In genomic region chr15:12135368-12135767, GRCm38 (mm10) we compare ENCODE assay signal across 12 mouse cellular contexts. TPM values are rescaled to one million over a fixed set of nuclear protein-coding genes. Genes with fewer than 3 reads are reported as not detected.
DNase-seq lines count a peak whose midpoint lies in the region; ATAC-seq and TF ChIP-seq lines count a peak whose summit lies in the region.
"Had no signal": no experiment of that assay in that cellular context is flagged by ENCODE, and none has a peak within 500 bp of the region (broad histone marks: within the 10 kb centered on the region; RNA-seq: fewer than 3 reads in every experiment).

No protein-coding gene starts in this region.

- no peak overlapping the region for H3K9ac ChIP-seq in intestine, postnatal 0 days (ENCODE audit: low read depth, low read length)
- H3K9ac ChIP-seq in midbrain, embryonic 14.5 days (replicated peaks; ENCODE audit: low read length) = no peak overlapping the region
- H3K9ac ChIP-seq: kidney, embryonic 15.5 days; limb, embryonic 15.5 days; midbrain, embryonic 13.5 days had no signal

- ATAC-seq in intestine, postnatal 0 days = peak; percentile 57; the same call in 1 of the 2 replicates
- ATAC-seq in midbrain, embryonic 14.5 days (ENCODE audit: low FRiP score, low TSS enrichment) = no peak
- ATAC-seq: midbrain, embryonic 13.5 days had no signal

- no peak overlapping the region for H3K27ac ChIP-seq in intestine, postnatal 0 days (ENCODE audit: low read depth, low read length)
- no peak overlapping the region for H3K27ac ChIP-seq in midbrain, embryonic 14.5 days (replicated peaks; ENCODE audit: low read depth, low read length)
- H3K27ac ChIP-seq: forebrain, embryonic 10.5 days; kidney, embryonic 15.5 days; limb, embryonic 15.5 days; midbrain, embryonic 13.5 days had no signal

- H3K27me3 ChIP-seq in intestine, postnatal 0 days (replicated peaks; ENCODE audit: control insufficient read depth, insufficient read depth, low read length) = no peaks in the 10 kb centered on the region
- H3K27me3 ChIP-seq in midbrain, embryonic 14.5 days (ENCODE audit: control insufficient read depth, insufficient read depth, low read length) = no peaks in the 10 kb centered on the region
- H3K27me3 ChIP-seq: kidney, embryonic 15.5 days; limb, embryonic 15.5 days; midbrain, embryonic 13.5 days had no signal

- no peaks in the 10 kb centered on the region for H3K4me1 ChIP-seq in intestine, postnatal 0 days (replicated peaks; ENCODE audit: control insufficient read depth, insufficient read depth, low read length)
- no peaks in the 10 kb centered on the region for H3K4me1 ChIP-seq in midbrain, embryonic 14.5 days (ENCODE audit: control insufficient read depth, insufficient read depth, low read length)
- H3K4me1 ChIP-seq: forebrain, embryonic 10.5 days had no signal

- DNase-seq in cerebellum, adult 11-12 months = peak; percentile 40
- DNase-seq in cerebellum, adult 11 months = no peak
- DNase-seq in heart, adult 8-10 months (ENCODE audit: low spot score) = peak; percentile 36
- no peak for DNase-seq in heart, postnatal 4 days
- DNase-seq in cerebellum, postnatal 10 days = peak; percentile 7 to 26
- DNase-seq in midbrain, embryonic 14.5 days = no peak
- no peak for DNase-seq in urinary bladder, adult 18-20 months (ENCODE audit: low spot score in 2 of 2)

- H3K9me3 ChIP-seq in intestine, postnatal 0 days (ENCODE audit: control insufficient read depth) = no peaks in the 10 kb centered on the region
- no peaks in the 10 kb centered on the region for H3K9me3 ChIP-seq in midbrain, embryonic 14.5 days (ENCODE audit: control insufficient read depth, low read length)
- H3K9me3 ChIP-seq: forebrain, embryonic 10.5 days; kidney, embryonic 15.5 days; limb, embryonic 15.5 days; midbrain, embryonic 13.5 days had no signal

- H3K4me2 ChIP-seq in intestine, postnatal 0 days (replicated peaks; ENCODE audit: low read depth) = no peak overlapping the region
- no peak overlapping the region for H3K4me2 ChIP-seq in midbrain, embryonic 14.5 days (ENCODE audit: low read length)
- H3K4me2 ChIP-seq: kidney, embryonic 15.5 days; limb, embryonic 15.5 days; midbrain, embryonic 13.5 days had no signal

- TF ChIP-seq CTCF in intestine, postnatal 0 days (IDR thresholded peaks at IDR 0.05; ENCODE audit: low read depth) = no peak

- WGBS in intestine, postnatal 0 days = 26% methylated on average over 3 of the region's 3 CpGs
- 71% methylated on average over 3 of the region's 3 CpGs for WGBS in midbrain, embryonic 14.5 days

- H3K36me3 ChIP-seq in intestine, postnatal 0 days (ENCODE audit: control insufficient read depth, insufficient read depth) = peaks cover 14% of the 10 kb centered on the region
- H3K36me3 ChIP-seq in midbrain, embryonic 14.5 days (ENCODE audit: control insufficient read depth, insufficient read depth, low read length) = peaks cover 11% of the 10 kb centered on the region

- no peak overlapping the region for H3K4me3 ChIP-seq in intestine, postnatal 0 days (ENCODE audit: low read depth, low read length)
- H3K4me3 ChIP-seq in midbrain, embryonic 14.5 days (replicated peaks; ENCODE audit: low read depth, low read length) = no peak overlapping the region
- H3K4me3 ChIP-seq: forebrain, embryonic 10.5 days; kidney, embryonic 15.5 days; limb, embryonic 15.5 days; midbrain, embryonic 13.5 days had no signal

RNA-seq across cellular contexts. Expression of gene Zfr, which starts 17.7 kb away (rescaled TPM):
- total RNA-seq in heart, adult 8-10 months (2022) = 10 to 100 TPM; 74.9 to 84.2 (median 79.7) TPM
- total RNA-seq in heart, postnatal 4 days (2021) = 100 to 1,000 TPM; 109 to 110 TPM
- polyA plus RNA-seq in intestine, postnatal 0 days (2015; fragmentation: Nextera tagmentation; extraction: Ambion mirVana) = 47.9 and 52.1 TPM in 2 replicates
- polyA plus RNA-seq in midbrain, embryonic 14.5 days (2014; fragmentation: Nextera tagmentation; extraction: Ambion mirVana) = 183 and 222 TPM in 2 replicates

Comparison
In these comparisons a context has a peak if more than half of its experiments do, and no peak if none do; other contexts are left out.
1. DNase-seq: peak in cerebellum, adult 11-12 months (single experiment), heart, adult 8-10 months (single experiment) and cerebellum, postnatal 10 days (2 of 2); none in cerebellum, adult 11 months (single experiment), heart, postnatal 4 days (single experiment), midbrain, embryonic 14.5 days (single experiment) and urinary bladder, adult 18-20 months (0 of 2).